Mouse (Mus musculus): Measurements from ENCODE around the gene Rad51d. TPM values are rescaled to one million over a fixed set of nuclear protein-coding genes. Genes with fewer than 3 reads are reported as not detected.

The Rad51d gene
- total and polyA plus RNA-seq, 2 experiments from 2014 or later, result 8.6 to 14.0 TPM

DNA sequence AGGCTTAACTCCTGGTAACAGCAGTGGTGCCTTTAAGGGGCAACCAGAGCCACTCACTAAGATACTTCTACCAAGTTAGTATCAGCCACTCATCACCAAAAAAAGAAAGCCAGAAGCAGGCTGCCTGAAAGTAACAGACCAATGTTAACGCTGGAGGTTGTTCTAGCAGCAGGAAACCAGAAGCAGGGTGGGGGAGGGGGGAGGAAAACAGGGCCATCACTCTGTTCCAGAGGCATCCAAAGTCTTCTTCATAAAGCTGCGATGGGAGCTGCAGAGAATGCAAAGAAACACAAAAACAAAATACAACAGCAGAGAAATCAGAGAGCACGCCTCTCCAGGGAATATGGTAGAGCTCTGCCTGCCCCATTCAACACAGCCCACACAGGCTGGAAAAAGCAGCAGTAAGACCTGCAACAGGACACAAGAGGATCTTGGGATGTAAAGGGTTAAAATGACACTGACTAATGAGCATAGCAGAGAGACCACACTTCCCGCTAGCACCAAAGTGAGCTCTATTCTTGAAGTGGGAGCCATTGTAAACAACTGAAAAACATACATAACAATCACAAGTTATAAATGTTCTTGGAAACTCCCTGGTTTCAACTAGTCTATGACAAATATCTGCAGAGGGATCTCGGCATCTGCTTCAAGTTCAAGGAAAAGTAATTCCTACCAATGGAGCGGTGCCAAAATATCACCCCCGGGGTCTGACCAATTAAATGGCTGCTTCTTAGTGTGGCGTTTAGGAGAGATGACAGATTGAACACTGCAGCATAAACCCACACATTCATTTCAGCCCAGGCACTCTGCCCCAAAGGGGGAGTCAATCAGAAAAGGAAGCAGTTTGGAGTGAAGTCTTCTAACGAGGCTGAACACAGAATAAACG is 59.2 kb downstream of the Rad51d start:
- no peak overlapping the region for H3K4me3 ChIP-seq (ENCODE audit: low read depth, low read length)
- no peak for TF ChIP-seq CTCF (IDR thresholded peaks at IDR 0.05; ENCODE audit: low read depth)
- WGBS, result 9% methylated on average over 10 of the region's 10 CpGs

DNA sequence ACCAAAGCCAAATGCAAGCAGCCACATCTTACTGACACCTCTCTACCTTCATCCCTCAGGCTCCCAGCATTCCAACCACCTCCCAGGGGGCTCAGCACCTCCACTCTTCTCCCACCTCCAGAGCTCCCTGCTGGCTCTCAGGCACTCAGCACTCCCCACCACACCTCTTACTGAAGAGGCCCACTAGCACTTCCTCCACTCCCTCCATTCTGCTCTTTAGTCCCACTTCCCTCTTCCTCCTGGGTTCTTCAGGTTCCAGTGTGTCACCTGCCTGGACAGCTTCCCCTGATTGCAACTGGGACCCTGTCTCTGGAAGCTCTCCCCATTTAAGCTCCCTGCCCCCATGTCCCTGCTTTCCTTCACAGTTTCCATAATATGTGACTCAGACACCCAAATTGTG is 63.6 kb downstream of the Rad51d start:
- no peaks in the 10 kb centered on the region for H3K9me3 ChIP-seq (ENCODE audit: low read length)
- H3K4me2 ChIP-seq (ENCODE audit: low read depth), result no peak overlapping the region
- H3K4me3 ChIP-seq (ENCODE audit: low read depth, low read length), result no peak overlapping the region
- H3K27me3 ChIP-seq (ENCODE audit: insufficient read depth, low read length), result no peaks in the 10 kb centered on the region
- no peak for TF ChIP-seq CTCF (IDR thresholded peaks at IDR 0.05; ENCODE audit: low read depth)
- DNase-seq (no peak), ATAC-seq (no peak)
- no peak overlapping the region for H3K9ac ChIP-seq
- H3K36me3 ChIP-seq (ENCODE audit: insufficient read depth), result no peaks in the 10 kb centered on the region
- no peak overlapping the region for H3K27ac ChIP-seq (ENCODE audit: low read depth, low read length)
- H3K4me1 ChIP-seq (ENCODE audit: insufficient read depth), result no peaks in the 10 kb centered on the region; the same call in 1 of the 2 replicates

More for the DNA sequence above, 59.2 kb downstream of the Rad51d start:
- Histone ChIP-seq H3K4me2 (ENCODE audit: low read depth) (peak overlapping the region; percentile 11), H3K27me3 (ENCODE audit: insufficient read depth, low read length) (no peaks in the 10 kb centered on the region), H3K9me3 (ENCODE audit: low read length) (no peaks in the 10 kb centered on the region), H3K4me1 (ENCODE audit: insufficient read depth) (no peaks in the 10 kb centered on the region; the same call in 1 of the 2 replicates), H3K9ac (no peak overlapping the region), H3K36me3 (ENCODE audit: insufficient read depth) (no peaks in the 10 kb centered on the region), H3K27ac (ENCODE audit: low read depth, low read length) (no peak overlapping the region)
- ATAC-seq (peak; percentile 51; the same call in 1 of the 2 replicates), DNase-seq (peak; percentile 48)

Other genes starting within 250 kb of the Rad51d start
- gene Cct6b, start 126.3 kb downstream of the Rad51d start, total RNA-seq (2014; rRNA removed), result 0.23 TPM in 1 of 2 replicates, not detected in the other
- gene Cct6b, start 126.3 kb downstream of the Rad51d start, polyA plus RNA-seq (2015; fragmentation: Nextera tagmentation; extraction: Ambion mirVana), result 0.19 and 0.28 TPM in 2 replicates
- 21.5 and 23.8 TPM in 2 replicates for gene Zfp830, start 126.3 kb downstream of the Rad51d start, total RNA-seq (2014; rRNA removed)
- gene Zfp830, start 126.3 kb downstream of the Rad51d start, polyA plus RNA-seq (2015; fragmentation: Nextera tagmentation; extraction: Ambion mirVana), result 17.0 and 19.6 TPM in 2 replicates
- 41.2 and 53.6 TPM in 2 replicates for gene Lig3, start 109.5 kb downstream of the Rad51d start, total RNA-seq (2014; rRNA removed)
- gene Lig3, start 109.5 kb downstream of the Rad51d start, polyA plus RNA-seq (2015; fragmentation: Nextera tagmentation; extraction: Ambion mirVana), result 13.4 and 18.3 TPM in 2 replicates
- 4.3 and 6.0 TPM in 2 replicates for gene Rffl, start 19.4 kb downstream of the Rad51d start, total RNA-seq (2014; rRNA removed)
- gene Rffl, start 19.4 kb downstream of the Rad51d start, polyA plus RNA-seq (2015; fragmentation: Nextera tagmentation; extraction: Ambion mirVana), result 2.3 and 2.8 TPM in 2 replicates
- not detected in 2 replicates for gene Fndc8, start 1.5 kb upstream of the Rad51d start, total RNA-seq (2014; rRNA removed)
- gene Fndc8, start 1.5 kb upstream of the Rad51d start, polyA plus RNA-seq (2015; fragmentation: Nextera tagmentation; extraction: Ambion mirVana), result 0.06 and 0.29 TPM in 2 replicates
- 31.5 and 34.9 TPM in 2 replicates for gene Nle1, start 17.8 kb upstream of the Rad51d start, total RNA-seq (2014; rRNA removed)
- 26.4 and 27.2 TPM in 2 replicates for gene Nle1, start 17.8 kb upstream of the Rad51d start, polyA plus RNA-seq (2015; fragmentation: Nextera tagmentation; extraction: Ambion mirVana)
- 1.4 and 3.0 TPM in 2 replicates for gene Unc45b, start 19.9 kb upstream of the Rad51d start, total RNA-seq (2014; rRNA removed)
- 2.2 and 2.4 TPM in 2 replicates for gene Unc45b, start 19.9 kb upstream of the Rad51d start, polyA plus RNA-seq (2015; fragmentation: Nextera tagmentation; extraction: Ambion mirVana)
- 2.6 and 5.4 TPM in 2 replicates for gene Slfn5, start 60.7 kb upstream of the Rad51d start, total RNA-seq (2014; rRNA removed)
- gene Slfn5, start 60.7 kb upstream of the Rad51d start, polyA plus RNA-seq (2015; fragmentation: Nextera tagmentation; extraction: Ambion mirVana), result 1.5 and 2.4 TPM in 2 replicates
- 1.3 and 2.2 TPM in 2 replicates for gene Slfn9, start 101.2 kb upstream of the Rad51d start, total RNA-seq (2014; rRNA removed)
- gene Slfn9, start 101.2 kb upstream of the Rad51d start, polyA plus RNA-seq (2015; fragmentation: Nextera tagmentation; extraction: Ambion mirVana), result 0.93 and 1.3 TPM in 2 replicates
- 0.23 and 0.29 TPM in 2 replicates for gene Slfn8, start 130.2 kb upstream of the Rad51d start, total RNA-seq (2014; rRNA removed)
- 0.06 and 0.27 TPM in 2 replicates for gene Slfn8, start 130.2 kb upstream of the Rad51d start, polyA plus RNA-seq (2015; fragmentation: Nextera tagmentation; extraction: Ambion mirVana)
- 1.8 and 3.5 TPM in 2 replicates for gene Slfn2, start 174.5 kb upstream of the Rad51d start, total RNA-seq (2014; rRNA removed)
- 1.5 and 1.9 TPM in 2 replicates for gene Slfn2, start 174.5 kb upstream of the Rad51d start, polyA plus RNA-seq (2015; fragmentation: Nextera tagmentation; extraction: Ambion mirVana)
- gene Slfn1, start 226.2 kb upstream of the Rad51d start, total RNA-seq (2014; rRNA removed), result 0.14 TPM in 1 of 2 replicates, not detected in the other
- 0.08 TPM in 1 of 2 replicates, not detected in the other for gene Slfn1, start 226.2 kb upstream of the Rad51d start, polyA plus RNA-seq (2015; fragmentation: Nextera tagmentation; extraction: Ambion mirVana)

Data from forebrain, postnatal 0 days (tissue).